Mouse (Mus musculus): Measurements from ENCODE around the gene Ero1lb.

The Ero1lb gene

DNA sequence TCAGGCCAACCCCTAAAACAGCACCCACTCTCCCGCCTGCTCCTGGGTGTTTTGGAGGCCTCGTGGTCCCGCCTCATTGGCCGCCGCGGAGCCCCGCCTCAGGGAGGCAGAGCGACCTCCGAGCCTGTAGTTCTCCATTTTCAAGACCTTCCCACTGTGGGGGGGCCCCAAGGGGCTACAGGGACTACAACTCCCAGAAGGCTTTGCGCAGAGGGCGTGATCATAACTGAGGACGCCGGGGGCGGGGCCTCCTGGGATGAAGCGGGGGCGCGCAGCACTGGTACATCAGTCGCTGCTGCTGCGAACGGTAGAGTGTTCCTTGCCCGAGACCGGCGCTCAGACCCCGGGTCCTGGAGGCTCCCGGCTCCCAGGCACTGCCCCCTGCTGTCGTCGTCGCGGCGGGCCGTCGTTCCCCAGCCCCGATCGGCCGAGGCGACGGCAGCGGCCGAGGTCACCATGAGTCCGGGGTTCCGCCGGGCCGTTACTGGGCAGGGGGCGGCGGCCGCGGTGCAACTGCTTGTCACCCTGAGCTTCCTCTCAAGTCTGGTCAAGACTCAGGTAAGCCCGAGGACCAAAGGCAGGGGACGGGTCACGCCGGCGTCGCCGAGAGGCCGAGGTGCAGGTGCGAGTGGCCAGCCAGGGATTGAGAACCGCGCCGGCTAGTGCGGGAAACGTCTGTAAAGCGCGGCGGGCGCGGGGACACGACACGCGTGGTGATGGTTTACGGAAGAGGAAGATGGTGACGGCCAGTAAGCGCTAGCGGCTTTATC, at the start of gene Ero1lb:
Ero1lb (plus strand) TSS at position 254 of the 770 bp plus-strand sequence.
- DNase-seq (ENCODE audit: low spot score in 2 of 2): peak; percentile 99

DNA sequence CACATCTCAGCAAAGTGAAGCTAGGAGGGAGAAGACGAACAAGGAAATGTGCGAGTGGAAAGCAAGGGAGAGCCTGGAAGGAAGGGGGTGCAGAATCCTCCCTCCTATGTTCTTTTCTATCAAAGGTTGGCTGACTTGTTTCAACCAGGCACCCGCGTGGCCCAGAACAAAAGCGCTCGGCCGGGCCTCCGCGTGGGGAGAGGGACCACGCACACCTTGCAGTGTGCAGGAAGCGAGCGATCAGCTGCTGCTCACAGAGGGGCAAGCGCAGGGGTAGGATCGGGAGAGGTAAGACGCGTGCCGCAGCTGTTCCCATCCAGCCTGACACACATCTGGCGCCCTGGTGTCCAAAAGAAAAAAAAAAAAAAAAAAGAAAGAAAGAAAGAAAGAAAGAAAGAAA, 46.3 kb upstream of the Ero1lb start:
- DNase-seq (ENCODE audit: low spot score in 2 of 2): peak; percentile 46 to 58

DNA sequence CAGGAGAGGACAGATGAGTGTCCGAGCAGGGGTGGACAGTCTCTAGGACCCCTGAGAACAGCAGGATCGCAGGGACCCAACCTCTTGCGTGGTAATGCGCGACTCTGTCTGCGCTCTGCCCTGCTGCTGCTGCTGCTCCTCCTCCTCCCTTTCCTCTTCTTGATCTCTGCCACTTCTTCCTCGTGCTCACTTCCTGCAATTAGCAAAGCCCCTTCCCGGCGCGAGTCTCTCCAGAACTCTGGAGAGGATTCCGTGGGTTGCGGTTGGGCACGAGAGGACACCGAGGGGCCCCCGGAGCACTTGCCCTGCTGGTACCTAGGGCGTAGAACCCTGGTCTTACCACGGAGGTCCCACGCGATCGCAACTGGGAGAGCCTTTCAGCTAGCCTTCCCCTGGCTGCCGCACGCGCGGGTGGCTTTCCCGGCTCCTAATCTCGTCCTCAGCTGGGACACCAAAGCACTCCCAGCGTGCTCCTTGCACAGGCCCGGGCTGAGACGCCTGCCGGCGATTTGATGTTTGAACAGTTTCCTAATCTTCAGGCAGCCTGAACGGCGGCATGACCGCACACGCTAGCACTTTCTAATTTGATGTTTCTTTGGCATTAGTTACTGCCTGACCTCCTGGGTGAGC, 45.6 kb upstream of the Ero1lb start, which contains the start of gene Edaradd:
Edaradd (minus strand) TSS at position 484 of the 630 bp plus-strand sequence.
- DNase-seq (ENCODE audit: low spot score in 2 of 2): peak; percentile 49 to 51

DNA sequence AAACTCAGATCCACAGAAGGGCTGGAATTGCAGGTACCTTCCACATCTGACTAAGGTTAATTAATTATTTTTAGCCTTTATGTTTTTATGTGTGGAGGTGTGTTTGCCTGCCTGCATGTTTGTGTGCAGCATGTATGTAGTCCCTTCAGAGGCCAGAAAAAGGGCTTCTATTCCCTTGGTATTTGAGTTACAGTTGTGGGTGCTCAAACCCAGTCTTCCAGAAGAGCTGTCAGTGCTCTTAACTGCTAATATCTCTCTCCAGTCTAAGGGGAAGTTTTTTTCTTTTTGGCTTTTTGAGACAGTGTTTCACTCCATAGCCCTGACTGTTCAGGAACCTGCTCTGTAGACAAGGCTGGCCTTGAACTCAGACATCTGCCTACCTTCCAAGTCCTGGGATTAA, 43.3 kb upstream of the Ero1lb start:
- no peak for DNase-seq (ENCODE audit: low spot score in 2 of 2)

DNA sequence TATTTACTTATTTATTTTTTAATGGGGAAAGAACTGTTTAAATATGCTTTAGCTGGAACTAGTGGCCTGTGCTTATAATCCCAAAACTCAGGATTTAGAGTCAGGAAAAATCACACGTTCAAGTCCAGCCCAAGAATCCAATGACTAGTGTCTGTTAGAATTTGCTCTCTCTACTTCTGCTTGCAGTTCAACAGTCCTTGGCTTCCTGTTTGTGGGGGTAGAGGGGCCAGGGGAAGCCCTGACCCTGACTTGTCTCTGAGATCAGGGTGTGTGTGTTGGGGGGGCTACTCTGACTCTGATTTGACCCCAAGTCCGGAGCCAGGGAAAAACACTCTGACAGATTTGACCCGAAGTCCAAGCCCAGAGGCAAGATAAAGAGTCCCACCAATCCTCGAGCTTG, 40.0 kb upstream of the Ero1lb start:
- DNase-seq (ENCODE audit: low spot score in 2 of 2): no peak

DNA sequence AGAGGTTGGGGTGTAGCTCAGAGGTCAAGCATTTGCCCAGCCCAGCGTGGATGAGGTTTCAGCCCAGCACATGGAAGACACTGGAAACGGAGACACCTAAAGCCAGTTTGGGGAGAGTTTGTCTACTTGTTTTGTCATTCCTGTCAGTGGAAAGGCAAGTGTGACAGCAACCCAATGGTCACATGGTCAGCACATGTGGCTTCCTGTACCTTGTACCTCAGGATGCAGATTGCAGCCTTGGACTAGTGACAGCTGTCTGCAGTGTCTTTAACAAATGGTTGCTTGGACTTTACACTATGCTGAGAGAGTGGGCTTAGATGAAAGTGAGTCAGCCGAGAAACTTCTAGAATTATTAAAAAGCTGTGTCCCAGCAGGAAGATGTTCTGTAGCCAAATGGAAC, 31.0 kb upstream of the Ero1lb start:
- DNase-seq (ENCODE audit: low spot score in 2 of 2): no peak

DNA sequence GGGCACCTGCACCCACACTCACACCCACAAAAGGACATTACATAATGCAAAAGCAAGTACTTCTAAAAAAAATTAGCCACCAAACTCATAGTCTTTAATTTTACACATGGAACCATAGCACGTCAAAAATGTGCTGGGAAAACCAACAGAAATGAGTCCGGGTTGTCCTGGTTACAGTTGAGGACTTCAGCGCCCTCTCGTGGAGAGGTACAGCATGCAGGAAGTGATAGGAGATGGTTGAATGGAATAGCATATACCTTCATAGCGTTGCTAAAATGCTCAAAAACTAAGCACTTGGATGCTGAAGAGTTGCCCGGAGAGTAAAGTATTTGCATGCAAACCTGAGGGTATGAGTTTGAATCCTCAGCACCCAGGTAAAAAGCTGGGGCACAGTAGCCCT, 27.7 kb upstream of the Ero1lb start:
- peak; percentile 53 to 83 for DNase-seq (ENCODE audit: low spot score in 2 of 2)

DNA sequence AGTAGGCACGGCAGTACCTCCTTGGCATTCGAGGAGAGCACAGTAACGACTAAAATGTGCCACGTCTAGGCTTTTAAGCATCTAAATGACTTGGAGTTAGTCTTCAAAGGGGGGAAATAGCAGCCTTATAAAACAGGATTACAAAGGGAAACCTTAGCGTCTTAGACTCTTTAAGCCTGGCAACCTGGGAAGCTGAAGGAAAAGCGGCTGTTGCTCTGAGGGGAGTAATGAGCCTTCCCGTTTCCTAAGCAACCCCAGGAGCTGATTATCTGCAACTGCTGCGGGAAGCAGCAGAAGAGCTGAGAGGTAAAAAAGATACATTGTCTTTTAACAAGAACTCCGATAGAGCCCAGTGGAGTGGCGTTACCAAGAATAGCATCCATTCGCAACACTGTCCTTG, 26.0 kb upstream of the Ero1lb start:
- DNase-seq (ENCODE audit: low spot score in 2 of 2): no peak

DNA sequence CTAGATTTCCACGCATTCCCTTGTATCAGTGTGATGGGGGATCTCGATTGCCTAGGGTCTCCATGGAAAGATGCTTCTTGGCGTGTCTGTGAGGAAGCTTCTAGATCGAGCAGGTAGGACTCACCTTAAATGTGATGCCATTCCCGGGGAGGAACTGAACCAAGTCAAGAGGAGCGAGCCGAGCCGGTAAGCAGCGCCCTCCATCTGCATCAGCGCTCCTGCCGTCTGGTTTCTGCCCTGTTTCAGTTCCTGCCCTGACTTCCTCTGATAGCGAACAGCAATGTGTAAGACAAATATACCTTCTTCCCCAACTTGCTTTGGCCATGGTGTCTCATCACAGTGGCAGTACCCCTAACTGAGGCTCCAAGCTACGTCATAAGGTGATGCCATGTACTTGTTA, 25.6 kb upstream of the Ero1lb start:
- DNase-seq (ENCODE audit: low spot score in 2 of 2): no peak

DNA sequence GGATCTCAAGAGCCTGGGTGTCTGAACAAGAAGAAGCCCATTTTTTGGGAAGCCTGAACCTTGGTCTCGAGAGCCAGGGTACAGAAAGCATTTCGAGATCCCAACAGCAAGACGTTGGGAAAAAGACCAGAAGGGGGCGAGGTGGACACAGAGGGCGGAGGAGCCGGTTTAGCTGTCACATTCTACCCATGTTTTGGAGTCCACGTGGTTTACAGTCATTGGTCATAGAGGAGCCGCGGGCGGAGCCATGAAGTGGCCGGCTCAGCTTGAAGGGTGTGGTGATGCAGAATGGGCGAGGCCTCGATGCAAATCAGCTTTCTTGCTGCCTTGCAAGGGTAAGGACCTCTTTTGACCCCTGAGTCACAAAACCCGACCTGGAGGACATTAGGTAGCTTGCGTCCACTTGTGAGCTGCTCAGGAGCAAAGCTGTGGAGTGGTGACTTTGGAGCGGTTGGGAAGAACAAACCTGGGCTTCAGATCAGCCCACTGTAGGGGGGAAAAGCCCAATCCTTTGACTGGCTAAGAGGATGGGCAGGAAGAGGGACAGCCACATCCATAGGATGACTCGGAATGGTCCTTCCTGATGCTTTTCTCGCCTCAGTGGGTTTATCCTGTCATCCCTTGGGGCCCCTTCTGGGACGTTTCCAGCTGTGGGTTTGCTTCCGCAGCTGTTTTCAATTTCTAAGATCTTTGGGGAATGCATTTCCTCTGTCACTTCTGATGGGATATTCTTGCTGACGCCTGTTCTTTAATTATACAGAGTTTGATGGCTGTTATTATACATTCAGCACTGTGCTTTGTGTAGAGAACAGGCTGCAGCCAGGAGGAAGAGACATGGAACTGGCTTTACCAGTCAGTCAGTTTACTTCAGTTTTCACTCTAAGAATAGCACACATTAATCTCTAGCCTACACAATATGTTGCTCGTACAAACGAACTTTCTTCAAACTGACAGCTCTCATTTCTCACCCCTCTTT, 23.4 kb upstream of the Ero1lb start:
- DNase-seq (ENCODE audit: low spot score in 2 of 2): peak in 1 of 2 experiments; percentile 27

DNA sequence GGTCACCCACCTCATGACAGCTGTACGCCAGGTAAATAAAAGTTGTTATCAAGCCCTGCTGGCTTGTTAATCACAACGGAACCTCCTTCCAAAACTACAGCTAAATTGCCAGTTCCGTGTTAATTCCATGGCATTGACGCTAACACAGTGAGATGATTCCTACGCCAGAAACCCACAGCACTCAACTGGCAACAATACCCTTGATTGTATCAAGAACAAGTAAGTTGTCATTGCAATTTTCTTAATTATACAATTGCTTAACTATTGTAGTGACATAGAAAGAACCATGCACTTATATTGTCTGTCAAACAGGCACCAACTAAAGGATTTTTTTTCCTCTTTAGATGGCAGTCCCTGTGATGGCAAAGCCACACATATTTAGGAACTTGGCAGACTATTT, 22.4 kb upstream of the Ero1lb start:
- DNase-seq (ENCODE audit: low spot score in 2 of 2): no peak

DNA sequence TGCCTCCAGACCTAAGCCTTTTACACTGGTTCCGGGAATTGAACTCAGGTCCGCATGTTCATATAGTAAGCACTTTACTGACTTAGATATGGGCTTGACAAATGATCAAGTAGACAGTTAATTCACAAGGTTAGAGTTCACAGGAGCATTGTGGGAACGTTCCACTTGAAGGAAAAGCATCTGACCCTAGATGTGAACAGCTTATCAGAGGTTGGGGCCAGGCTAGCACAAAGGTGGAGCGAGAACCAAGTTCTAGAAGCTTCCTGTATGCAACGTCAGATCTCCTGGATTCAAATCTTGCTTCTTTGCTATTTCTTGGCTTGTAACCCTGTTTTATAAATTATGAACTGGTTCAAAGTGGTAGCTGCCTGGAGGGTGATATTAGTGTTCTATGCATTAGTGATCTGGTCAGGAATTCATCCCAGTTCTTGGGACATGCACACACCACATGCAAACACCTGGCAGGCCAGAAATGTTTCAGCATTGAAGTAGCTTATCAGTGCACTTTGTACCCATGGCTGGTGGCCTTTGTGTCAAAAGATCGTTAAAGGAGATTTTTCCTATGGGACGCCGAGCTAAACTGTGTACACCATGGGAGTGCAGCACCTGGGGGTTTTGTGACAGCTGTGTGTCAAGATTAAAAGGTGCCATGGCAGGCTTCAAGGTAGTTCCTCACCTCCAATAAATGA, 21.6 kb upstream of the Ero1lb start:
- DNase-seq (ENCODE audit: low spot score in 2 of 2): no peak

DNA sequence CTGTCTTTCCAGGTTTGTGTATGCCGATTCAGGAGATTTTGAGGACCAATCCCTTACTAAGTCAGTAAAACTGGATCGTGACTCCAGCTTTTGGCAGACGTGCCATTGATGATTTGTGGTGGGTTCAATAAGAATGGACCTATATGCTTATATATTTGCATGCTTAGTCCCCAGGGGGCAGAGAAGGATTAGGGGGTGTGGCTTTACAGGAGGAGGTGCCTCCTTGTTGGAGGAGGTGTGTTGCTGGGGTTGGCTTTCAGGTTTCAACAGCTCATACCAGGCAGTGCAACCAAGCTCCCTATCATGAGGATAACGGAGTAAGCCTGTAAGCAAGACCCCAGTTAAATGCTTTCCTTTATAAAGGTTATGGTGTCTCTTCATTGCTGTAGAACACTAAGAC, 11.5 kb upstream of the Ero1lb start:
- no peak for DNase-seq (ENCODE audit: low spot score in 2 of 2)

DNA sequence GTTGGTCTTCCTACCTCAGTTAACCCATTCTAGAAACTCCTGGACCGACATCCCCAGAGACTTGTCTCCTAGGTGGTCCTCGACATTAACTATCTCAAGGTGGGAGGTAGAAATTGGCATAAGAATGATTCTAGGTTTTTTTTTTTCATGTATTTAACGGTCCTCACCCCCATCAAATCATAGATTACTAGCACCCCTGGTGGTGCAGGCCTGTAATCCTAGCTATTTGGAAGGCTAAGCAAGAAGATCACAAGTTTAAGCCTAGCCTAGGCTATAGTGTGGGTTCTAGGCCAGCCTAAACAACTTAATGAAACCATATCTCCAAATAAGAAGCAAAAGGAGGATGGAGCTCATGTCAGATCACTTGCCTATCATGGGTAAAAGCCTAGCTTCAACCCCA, 6.6 kb upstream of the Ero1lb start:
- DNase-seq (ENCODE audit: low spot score in 2 of 2): no peak

DNA sequence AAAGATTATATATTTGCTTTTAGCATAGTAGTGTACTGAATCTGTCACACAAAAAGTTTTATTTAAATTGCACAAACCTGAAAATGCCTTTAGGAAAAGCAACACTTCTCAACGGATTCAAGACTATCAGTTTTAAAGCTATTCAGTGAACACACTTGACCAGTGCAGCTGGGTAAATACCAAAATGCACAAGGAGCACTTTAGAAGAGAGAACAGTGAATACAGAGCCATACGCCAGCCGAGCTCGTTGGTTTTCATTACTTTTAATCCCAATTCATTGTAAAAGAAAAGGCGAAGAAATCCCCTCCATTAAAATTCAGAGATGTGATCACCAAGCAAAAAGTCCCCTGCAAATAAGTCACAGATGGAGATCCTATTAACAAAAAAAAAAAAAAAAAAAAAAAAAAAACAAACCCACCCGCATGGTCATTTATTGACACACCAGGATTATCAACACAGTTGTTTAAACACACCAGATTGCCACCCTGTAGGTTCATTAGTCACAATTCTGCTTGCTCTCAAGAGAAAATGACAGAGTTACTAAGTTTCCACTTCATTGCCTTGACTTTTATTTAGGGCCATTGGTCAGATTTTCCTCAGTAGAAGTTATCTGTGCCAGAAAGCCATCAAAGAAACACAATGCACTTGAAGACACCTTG, 6.1 kb upstream of the Ero1lb start:
- DNase-seq (ENCODE audit: low spot score in 2 of 2): no peak

DNA sequence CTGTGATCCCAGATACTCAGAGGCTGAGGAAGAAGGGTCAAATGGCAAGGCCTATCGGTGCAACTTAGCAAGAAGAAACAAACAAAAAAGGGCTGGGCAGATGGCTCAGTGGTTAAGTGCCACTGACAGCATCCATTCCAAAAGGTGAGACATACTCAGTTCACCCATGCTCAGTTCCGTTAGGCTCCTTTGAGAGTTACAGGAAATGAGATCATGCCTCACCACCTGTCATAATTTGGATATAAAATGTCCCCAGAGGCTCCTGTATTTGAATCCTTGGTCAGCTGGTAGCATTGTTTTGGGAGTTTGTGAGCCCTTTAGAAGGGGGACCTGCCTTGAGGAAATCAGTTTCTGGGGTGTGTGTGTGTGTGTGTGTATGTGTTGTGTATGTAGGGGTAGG, 3.9 kb upstream of the Ero1lb start:
- no peak for DNase-seq (ENCODE audit: low spot score in 2 of 2)

DNA sequence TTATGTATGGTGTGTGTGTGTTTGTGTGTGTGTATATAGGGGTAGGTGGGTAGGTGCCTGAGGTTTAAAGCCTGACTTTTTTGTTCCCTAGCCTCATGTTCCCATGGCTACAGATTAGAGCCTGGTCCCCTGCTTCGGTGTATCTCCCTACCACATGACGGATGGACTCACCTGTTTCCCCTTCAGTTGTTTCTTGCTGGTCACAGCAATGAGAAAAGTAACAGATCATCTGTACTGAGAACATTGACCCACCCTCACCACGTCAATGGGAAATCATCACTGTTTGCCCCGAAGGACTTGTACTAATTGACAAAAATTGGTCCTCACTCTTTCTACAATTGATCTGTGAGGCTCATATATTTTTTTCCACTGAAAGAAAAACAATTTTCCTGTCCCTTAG, 3.4 kb upstream of the Ero1lb start:
- no peak for DNase-seq (ENCODE audit: low spot score in 2 of 2)

DNA sequence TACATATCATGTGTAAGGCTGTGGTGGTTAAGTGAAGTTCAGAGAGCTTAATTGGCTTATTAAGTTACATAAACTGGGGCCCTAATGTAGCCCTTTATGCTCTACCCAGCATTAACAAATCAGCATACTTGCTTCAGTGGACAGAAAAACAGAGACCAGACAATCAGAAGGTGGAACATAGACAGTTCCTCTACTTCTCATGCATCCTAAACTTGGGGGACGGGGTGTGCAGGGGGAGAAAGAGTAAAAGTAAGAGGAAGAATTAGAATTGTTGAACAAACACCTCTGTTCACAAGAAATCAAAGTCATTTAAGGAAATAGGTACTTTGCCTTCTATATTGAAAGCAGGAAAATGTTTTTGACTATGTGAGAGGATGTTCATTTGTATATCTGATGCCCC, 2.3 kb downstream of the Ero1lb start:
- no peak for DNase-seq (ENCODE audit: low spot score in 2 of 2)

DNA sequence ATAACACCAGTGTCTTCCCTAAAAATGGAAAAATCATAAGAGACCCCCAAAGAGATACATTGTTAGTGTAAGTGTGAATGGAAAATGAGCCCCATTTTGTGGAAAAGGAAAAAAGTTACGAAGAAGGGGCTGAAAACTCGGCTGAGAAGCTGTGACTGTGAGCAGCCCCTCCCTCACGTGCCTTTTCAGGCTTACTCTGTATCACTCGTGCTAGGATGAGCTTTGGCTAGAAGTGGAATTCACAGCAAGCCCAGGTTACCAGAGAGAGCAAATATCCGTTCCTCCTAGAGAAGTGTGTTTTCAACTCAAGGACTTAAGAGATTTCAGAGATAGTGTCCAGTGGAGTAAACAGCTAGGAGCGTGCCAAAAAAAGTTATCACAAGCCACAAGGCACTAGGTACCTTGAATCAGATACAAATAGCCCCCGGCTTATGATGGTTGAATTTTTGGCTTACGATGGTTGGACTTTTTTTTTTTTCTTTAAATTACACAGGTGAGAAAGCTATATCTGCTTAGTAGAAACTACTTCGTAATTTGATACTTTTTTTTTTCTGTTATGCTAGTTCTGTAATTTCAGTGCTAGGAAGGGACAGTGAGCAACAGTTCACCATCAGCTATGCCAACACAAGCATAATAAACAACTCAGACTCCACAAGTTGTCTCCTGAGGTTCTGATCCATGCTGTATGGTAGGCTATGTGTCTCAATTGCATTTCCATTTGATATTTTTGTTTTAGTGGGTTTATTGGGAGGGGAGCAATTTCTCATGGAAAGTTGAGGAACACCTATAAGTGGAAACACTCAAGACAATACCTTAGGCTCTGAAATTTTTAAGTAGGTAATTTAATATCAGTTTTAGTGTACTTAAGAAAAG, 3.2 kb downstream of the Ero1lb start:
- DNase-seq (ENCODE audit: low spot score in 2 of 2): no peak

DNA sequence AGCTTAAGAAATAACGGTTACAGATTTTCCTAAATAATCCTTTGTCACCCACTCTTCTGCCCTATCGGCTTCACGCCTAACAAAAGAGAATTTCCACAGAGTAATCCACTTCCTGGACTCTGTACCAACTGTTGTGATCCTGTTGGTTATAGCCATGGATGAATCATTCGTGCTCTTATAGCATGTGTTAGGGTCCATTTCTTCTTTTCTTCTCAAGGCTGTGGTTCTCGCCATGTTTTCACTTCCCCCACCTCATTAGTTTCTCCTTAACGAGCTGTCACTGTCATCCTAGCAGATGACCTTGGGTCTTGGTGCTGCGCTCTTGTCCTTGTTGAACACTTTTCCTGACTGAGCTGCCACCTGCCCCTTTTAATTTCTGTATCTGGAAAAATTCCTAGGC, 4.1 kb downstream of the Ero1lb start:
- DNase-seq (ENCODE audit: low spot score in 2 of 2): no peak

Measured in thymus, postnatal 10 days (tissue).